Mouse (Mus musculus): ENCODE results near the gene P2rx4.

- no peak for TF ChIP-seq GATA1 (IDR thresholded peaks at IDR 0.05; ENCODE audit: low read length)
- TF ChIP-seq TAL1 (IDR thresholded peaks at IDR 0.05; ENCODE audit: low read length), result no peak
Observed at GRCm38 (mm10) chr5:122775646-122776286, 68.4 kb downstream of the P2rx4 start.
